Mouse (Mus musculus) heart, adult 2 months (tissue): ENCODE measurements around the gene Kcnn3. TPM values are rescaled to one million over a fixed set of nuclear protein-coding genes. Genes with fewer than 3 reads are reported as not detected.

Source experiments
- DNase-seq, 2 experiments: peaks; one replicate each; pipeline ENCODE4 v3.0.0; 2021
- H3K27ac ChIP-seq: fragments of 200-600 bp; 2 replicates; pipeline ENCODE4 v1.8.1; 2022
- H3K27me3 ChIP-seq: fragments of 200-500 bp; 2 replicates; pipeline ENCODE4 v1.6.1; 2012; ENCODE audit warnings: mild to moderate bottlenecking, low read length, inconsistent platforms, mixed read lengths; ENCODE audit not compliant: control insufficient read depth, insufficient read depth
- H3K36me3 ChIP-seq: fragments of 200-500 bp; 2 replicates; pipeline ENCODE4 v1.6.1; 2012; ENCODE audit warnings: low read length, inconsistent platforms; ENCODE audit not compliant: control insufficient read depth, insufficient read depth
- H3K4me1 ChIP-seq: fragments of 200-500 bp; 2 replicates; pipeline ENCODE4 v1.6.1; 2011; ENCODE audit warnings: low read length; ENCODE audit not compliant: control insufficient read depth, insufficient read depth
- H3K4me3 ChIP-seq: fragments of 200-600 bp; 2 replicates; pipeline ENCODE4 v1.8.1; 2022
- H3K79me2 ChIP-seq: fragments of 200-500 bp; replicated peaks from 2 replicates; pipeline ENCODE4 v1.6.1; 2012; ENCODE audit warnings: mild to moderate bottlenecking, inconsistent platforms, low read length, moderate library complexity, mixed read lengths; ENCODE audit not compliant: control insufficient read depth, insufficient read depth
- H3K9ac ChIP-seq: fragments of 200-500 bp; 2 replicates; pipeline ENCODE4 v1.6.1; 2012; ENCODE audit warnings: low read depth, mild to moderate bottlenecking, control low read depth, inconsistent platforms, low read length, mixed read lengths
- CTCF ChIP-seq: fragments of 200-600 bp; IDR thresholded peaks from 2 replicates; pipeline ENCODE4 v1.8.1; 2022; ENCODE audit warnings: antibody characterized with exemption, mild to moderate bottlenecking, moderate library complexity
- EP300 ChIP-seq: fragments of 200-500 bp; IDR thresholded peaks from 2 replicates; pipeline ENCODE4 v1.6.1; 2011; ENCODE audit warnings: low read depth, low read length, control low read depth; ENCODE audit not compliant: insufficient read depth
- POLR2A ChIP-seq: fragments of 200-500 bp; IDR thresholded peaks from 2 replicates; pipeline ENCODE4 v1.6.1; 2011; ENCODE audit warnings: mild to moderate bottlenecking, low read depth, low read length, control low read depth; ENCODE audit not compliant: insufficient read depth
- WGBS: fragments of 180-500 bp; shearing (Covaris S2); methylation state at CpG from one replicate; pipeline ENCODE4 v1.1.7; 2018; 5-methylcytosine and 5-hydroxymethylcytosine counted together
- intact Hi-C: fragments of 180-260 bp; cut with DNase I; formaldehyde crosslinking; loops from one replicate; pipeline ENCODE4 v1.15.1; 2025
- polyA plus RNA-seq: library from polyadenylated mRNA; depleted of rRNA; stranded (reverse); fragments of >200 nt; gene quantifications from 2 replicates; pipeline ENCODE4 v1.2.3, GENCODE M21; 2012
- total RNA-seq, 2 experiments: library from RNA; stranded (reverse); gene quantifications; 2 replicates each; pipeline ENCODE4 v1.2.3; 2021

The Kcnn3 gene
- total and polyA plus RNA-seq, 3 experiments, result 0.84 to 3.3 (median 2.0) TPM

DNA sequence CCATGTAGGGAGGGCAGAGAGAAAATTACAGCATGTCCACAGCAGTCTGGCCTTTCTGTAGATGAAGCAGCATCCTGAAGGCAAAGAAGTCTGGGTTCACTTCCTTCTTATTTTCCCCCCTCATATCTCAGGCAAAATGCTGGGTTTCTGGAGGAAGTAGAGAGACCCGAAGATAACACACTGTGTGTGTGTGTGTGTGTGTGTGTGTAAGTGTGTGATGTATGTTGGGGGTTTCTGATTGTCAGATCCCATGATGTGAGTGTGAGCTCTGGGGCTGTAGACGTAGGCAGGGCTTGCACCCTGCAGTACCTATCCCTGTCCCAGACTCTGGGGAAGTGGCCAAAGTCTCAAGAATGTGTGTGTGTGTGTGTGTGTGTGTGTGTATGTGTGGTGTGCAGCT is 28.8 kb downstream of the Kcnn3 start:
- H3K4me1 ChIP-seq, result no peaks in the 10 kb centered on the region
- intact Hi-C loops, result no loop called here
- 49% methylated on average over 2 of the region's 2 CpGs for WGBS
- H3K36me3 ChIP-seq, result no peaks in the 10 kb centered on the region
- TF ChIP-seq EP300, result no peak
- TF ChIP-seq CTCF, result no peak
- TF ChIP-seq POLR2A, result no peak
- no peak overlapping the region for H3K4me3 ChIP-seq
- no peak overlapping the region for H3K27ac ChIP-seq
- no peak overlapping the region for H3K9ac ChIP-seq
- no peaks in the 10 kb centered on the region for H3K79me2 ChIP-seq
- H3K27me3 ChIP-seq, result no peaks in the 10 kb centered on the region; the same call in 1 of the 2 replicates
- no peak for DNase-seq

- Histone ChIP-seq H3K4me3 (no peak overlapping the region), H3K36me3 (no peaks in the 10 kb centered on the region), H3K9ac (no peak overlapping the region), H3K27ac (no peak overlapping the region), H3K79me2 (no peaks in the 10 kb centered on the region), H3K27me3 (no peaks in the 10 kb centered on the region; the same call in 1 of the 2 replicates), H3K4me1 (no peaks in the 10 kb centered on the region)
- no peak for TF ChIP-seq POLR2A
- TF ChIP-seq EP300, result no peak
- TF ChIP-seq CTCF, result no peak
- WGBS, result 45% methylated on average over 4 of the region's 4 CpGs
- peak in 1 of 2 experiments; percentile 21 for DNase-seq
- intact Hi-C loops, result no loop called here
Measured at GRCm38 (mm10) chr3:89549488-89549887, 29.5 kb downstream of the Kcnn3 start.

DNA sequence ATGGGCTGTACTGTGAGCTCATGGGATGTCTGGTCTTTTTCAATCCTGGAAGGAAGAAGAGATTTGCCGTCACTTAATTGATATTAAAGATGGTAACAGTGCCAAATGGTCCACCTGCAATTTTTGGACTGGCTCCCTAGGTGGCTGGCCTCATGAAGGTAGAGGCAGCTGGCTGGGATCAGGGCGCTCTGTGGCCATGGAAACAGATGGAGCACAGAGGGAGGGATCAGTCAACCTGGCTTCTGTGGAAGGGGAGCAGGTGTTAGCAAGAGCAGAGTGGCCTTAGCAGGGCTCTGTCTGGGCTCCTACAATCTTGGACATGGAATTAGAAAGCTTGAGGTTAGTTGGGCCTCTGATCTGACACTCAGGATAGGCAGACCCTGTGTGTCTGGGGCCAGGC is 31.9 kb downstream of the Kcnn3 start:
- Histone ChIP-seq H3K36me3 (no peaks in the 10 kb centered on the region), H3K27ac (no peak overlapping the region), H3K79me2 (no peaks in the 10 kb centered on the region), H3K4me3 (no peak overlapping the region), H3K9ac (no peak overlapping the region), H3K27me3 (no peaks in the 10 kb centered on the region), H3K4me1 (no peaks in the 10 kb centered on the region)
- 85% methylated on average over 2 of the region's 2 CpGs for WGBS
- intact Hi-C loops, result no loop called here
- TF ChIP-seq CTCF, result no peak
- no peak for TF ChIP-seq POLR2A
- no peak for TF ChIP-seq EP300
- DNase-seq, result no peak

DNA sequence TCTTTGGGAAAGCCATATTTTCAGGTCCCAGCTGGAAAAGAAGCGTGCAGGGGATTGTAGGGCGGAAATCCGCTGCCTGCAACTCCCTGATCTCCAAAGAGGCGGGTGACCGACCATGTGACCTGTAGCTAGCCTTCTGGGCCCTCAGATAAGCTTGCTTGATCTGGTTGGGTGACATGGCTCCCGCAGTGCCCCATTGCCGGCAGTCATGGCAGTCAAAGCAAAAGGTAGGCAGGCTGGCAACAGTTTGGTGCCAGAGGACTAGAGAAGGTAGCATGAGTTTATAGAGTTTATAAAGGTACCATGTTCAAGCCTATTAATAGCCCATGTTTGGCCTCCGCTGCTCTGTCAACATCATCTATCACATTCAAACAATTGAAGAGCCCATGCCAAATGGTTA is 33.5 kb downstream of the Kcnn3 start:
- no peak overlapping the region for H3K9ac ChIP-seq
- H3K36me3 ChIP-seq, result no peaks in the 10 kb centered on the region
- no peaks in the 10 kb centered on the region for H3K27me3 ChIP-seq
- 73% methylated on average over 8 of the region's 8 CpGs for WGBS
- intact Hi-C loops, result no loop called here
- DNase-seq, result peak in 1 of 2 experiments; percentile 14
- TF ChIP-seq CTCF (no peak), POLR2A (no peak), EP300 (no peak)
- no peaks in the 10 kb centered on the region for H3K79me2 ChIP-seq
- H3K27ac ChIP-seq, result no peak overlapping the region
- no peaks in the 10 kb centered on the region for H3K4me1 ChIP-seq
- no peak overlapping the region for H3K4me3 ChIP-seq

GRCm38 (mm10) chr3:89553946-89554345 is 34.0 kb downstream of the Kcnn3 start:
- no peak overlapping the region for H3K4me3 ChIP-seq
- no peak for TF ChIP-seq CTCF
- no peak for TF ChIP-seq POLR2A
- no peak for TF ChIP-seq EP300
- no peak overlapping the region for H3K27ac ChIP-seq
- H3K4me1 ChIP-seq, result no peaks in the 10 kb centered on the region
- no peaks in the 10 kb centered on the region; the same call in 1 of the 2 replicates for H3K27me3 ChIP-seq
- 74% methylated on average over 4 of the region's 4 CpGs for WGBS
- H3K79me2 ChIP-seq, result no peaks in the 10 kb centered on the region
- no peaks in the 10 kb centered on the region for H3K36me3 ChIP-seq
- no peak for DNase-seq
- no peak overlapping the region for H3K9ac ChIP-seq
- intact Hi-C loops, result no loop called here

GRCm38 (mm10) chr3:89554587-89554986 is 34.6 kb downstream of the Kcnn3 start:
- no peaks in the 10 kb centered on the region; the same call in 1 of the 2 replicates for H3K27me3 ChIP-seq
- 90% methylated on average over 2 of the region's 2 CpGs for WGBS
- no peaks in the 10 kb centered on the region for H3K36me3 ChIP-seq
- no peaks in the 10 kb centered on the region for H3K4me1 ChIP-seq
- DNase-seq, result no peak
- no peak overlapping the region for H3K9ac ChIP-seq
- TF ChIP-seq EP300 (no peak), CTCF (no peak), POLR2A (no peak)
- intact Hi-C loops, result no loop called here
- no peak overlapping the region for H3K27ac ChIP-seq
- no peak overlapping the region for H3K4me3 ChIP-seq
- no peaks in the 10 kb centered on the region for H3K79me2 ChIP-seq
